Mouse (Mus musculus): ENCODE data around the gene Sds.

The Sds gene

GRCm38 (mm10) chr5:120432486-120433015, 43.8 kb upstream of the Sds start:
- no peak for TF ChIP-seq POU5F1 (IDR thresholded peaks at IDR 0.05; ENCODE audit: borderline replicate concordance, low read length)
- TF ChIP-seq CTCF (conservative IDR thresholded peaks at IDR 0.05; ENCODE audit: low read length) = no peak
- TF ChIP-seq NANOG (IDR thresholded peaks at IDR 0.05; ENCODE audit: borderline replicate concordance, low read length) = no peak
- H3K4me3 ChIP-seq (replicated peaks; ENCODE audit: low read length) = peak overlapping the region; percentile 64
- H3K27me3 ChIP-seq (ENCODE audit: insufficient read depth, low read length) = peaks cover 96% of the 10 kb centered on the region
- no peaks in the 10 kb centered on the region for H3K36me3 ChIP-seq (ENCODE audit: insufficient read depth, low read length)
- H3K9me3 ChIP-seq (ENCODE audit: low read length) = 0 out of 2 replicates have a peak, but pooled peaks cover 3% of the 10 kb centered on the region
- peaks cover 79% of the 10 kb centered on the region for H3K4me1 ChIP-seq (replicated peaks; ENCODE audit: low read depth, low read length)

- Histone ChIP-seq H3K36me3 (ENCODE audit: insufficient read depth, low read length) (no peaks in the 10 kb centered on the region), H3K27me3 (ENCODE audit: insufficient read depth, low read length) (peaks cover 98% of the 10 kb centered on the region), H3K4me3 (replicated peaks; ENCODE audit: low read length) (no peak overlapping the region), H3K4me1 (replicated peaks; ENCODE audit: low read depth, low read length) (peaks cover 82% of the 10 kb centered on the region), H3K9me3 (ENCODE audit: low read length) (0 out of 2 replicates have a peak, but pooled peaks cover 3% of the 10 kb centered on the region)
- no peak for TF ChIP-seq POU5F1 (IDR thresholded peaks at IDR 0.05; ENCODE audit: borderline replicate concordance, low read length)
- TF ChIP-seq NANOG (IDR thresholded peaks at IDR 0.05; ENCODE audit: borderline replicate concordance, low read length) = no peak
Measured at GRCm38 (mm10) chr5:120433135-120433760, 43.1 kb upstream of the Sds start.

GRCm38 (mm10) chr5:120434231-120434735, 42.0 kb upstream of the Sds start:
- H3K27me3 ChIP-seq (ENCODE audit: insufficient read depth, low read length) = peaks cover 98% of the 10 kb centered on the region
- no peak overlapping the region for H3K4me3 ChIP-seq (replicated peaks; ENCODE audit: low read length)
- H3K4me1 ChIP-seq (replicated peaks; ENCODE audit: low read depth, low read length) = peaks cover 84% of the 10 kb centered on the region
- H3K36me3 ChIP-seq (ENCODE audit: insufficient read depth, low read length) = no peaks in the 10 kb centered on the region
- TF ChIP-seq CTCF (conservative IDR thresholded peaks at IDR 0.05; ENCODE audit: low read length) = no peak
- no peak for TF ChIP-seq POU5F1 (IDR thresholded peaks at IDR 0.05; ENCODE audit: borderline replicate concordance, low read length)
- no peak for TF ChIP-seq NANOG (IDR thresholded peaks at IDR 0.05; ENCODE audit: borderline replicate concordance, low read length)
- 0 out of 2 replicates have a peak, but pooled peaks cover 3% of the 10 kb centered on the region for H3K9me3 ChIP-seq (ENCODE audit: low read length)

- H3K36me3 ChIP-seq (ENCODE audit: insufficient read depth, low read length) = no peaks in the 10 kb centered on the region
- H3K4me3 ChIP-seq (replicated peaks; ENCODE audit: low read length) = peak overlapping the region; percentile 74
- 0 out of 2 replicates have a peak, but pooled peaks cover 3% of the 10 kb centered on the region for H3K9me3 ChIP-seq (ENCODE audit: low read length)
- H3K27me3 ChIP-seq (ENCODE audit: insufficient read depth, low read length) = peaks cover 98% of the 10 kb centered on the region
- peaks cover 86% of the 10 kb centered on the region for H3K4me1 ChIP-seq (replicated peaks; ENCODE audit: low read depth, low read length)
- TF ChIP-seq NANOG (IDR thresholded peaks at IDR 0.05; ENCODE audit: borderline replicate concordance, low read length) = no peak
- no peak for TF ChIP-seq POU5F1 (IDR thresholded peaks at IDR 0.05; ENCODE audit: borderline replicate concordance, low read length)
- no peak for TF ChIP-seq CTCF (conservative IDR thresholded peaks at IDR 0.05; ENCODE audit: low read length)
Measured at GRCm38 (mm10) chr5:120435006-120435681, 41.2 kb upstream of the Sds start.

- H3K36me3 ChIP-seq (ENCODE audit: insufficient read depth, low read length) = no peaks in the 10 kb centered on the region
- no peak for TF ChIP-seq CTCF (conservative IDR thresholded peaks at IDR 0.05; ENCODE audit: low read length)
- no peak for TF ChIP-seq POU5F1 (IDR thresholded peaks at IDR 0.05; ENCODE audit: borderline replicate concordance, low read length)
- no peak for TF ChIP-seq NANOG (IDR thresholded peaks at IDR 0.05; ENCODE audit: borderline replicate concordance, low read length)
- peaks cover 85% of the 10 kb centered on the region for H3K4me1 ChIP-seq (replicated peaks; ENCODE audit: low read depth, low read length)
- peaks cover 97% of the 10 kb centered on the region for H3K27me3 ChIP-seq (ENCODE audit: insufficient read depth, low read length)
- H3K4me3 ChIP-seq (replicated peaks; ENCODE audit: low read length) = peak overlapping the region; percentile 74
- 0 out of 2 replicates have a peak, but pooled peaks cover 3% of the 10 kb centered on the region for H3K9me3 ChIP-seq (ENCODE audit: low read length)
Measured at GRCm38 (mm10) chr5:120435731-120436501, 40.4 kb upstream of the Sds start.

GRCm38 (mm10) chr5:120436885-120437495, 39.3 kb upstream of the Sds start:
- Histone ChIP-seq H3K4me1 (replicated peaks; ENCODE audit: low read depth, low read length) (peaks cover 77% of the 10 kb centered on the region), H3K27me3 (ENCODE audit: insufficient read depth, low read length) (peaks cover 90% of the 10 kb centered on the region), H3K9me3 (ENCODE audit: low read length) (0 out of 2 replicates have a peak, but pooled peaks cover 3% of the 10 kb centered on the region), H3K4me3 (replicated peaks; ENCODE audit: low read length) (peak overlapping the region; percentile 54), H3K36me3 (ENCODE audit: insufficient read depth, low read length) (no peaks in the 10 kb centered on the region)
- TF ChIP-seq POU5F1 (IDR thresholded peaks at IDR 0.05; ENCODE audit: borderline replicate concordance, low read length) (no peak), CTCF (conservative IDR thresholded peaks at IDR 0.05; ENCODE audit: low read length) (no peak)

- Histone ChIP-seq H3K27me3 (ENCODE audit: insufficient read depth, low read length) (peaks cover 90% of the 10 kb centered on the region), H3K9me3 (ENCODE audit: low read length) (0 out of 2 replicates have a peak, but pooled peaks cover 3% of the 10 kb centered on the region), H3K4me3 (replicated peaks; ENCODE audit: low read length) (peak overlapping the region; percentile 54), H3K4me1 (replicated peaks; ENCODE audit: low read depth, low read length) (peaks cover 73% of the 10 kb centered on the region), H3K36me3 (ENCODE audit: insufficient read depth, low read length) (no peaks in the 10 kb centered on the region)
- TF ChIP-seq CTCF (conservative IDR thresholded peaks at IDR 0.05; ENCODE audit: low read length) (no peak), POU5F1 (IDR thresholded peaks at IDR 0.05; ENCODE audit: borderline replicate concordance, low read length) (no peak), NANOG (IDR thresholded peaks at IDR 0.05; ENCODE audit: borderline replicate concordance, low read length) (no peak)
Measured at GRCm38 (mm10) chr5:120437539-120437938, 38.8 kb upstream of the Sds start.

Measured in E14TG2a.4 (cell line).